Mouse (Mus musculus): Measurements from ENCODE around the gene Gm21970. TPM values are rescaled to one million over a fixed set of nuclear protein-coding genes. Genes with fewer than 3 reads are reported as not detected.
A peak's percentile ranks its signal among the peaks of the same experiment; 100 is the strongest.

Gene Gm21970
- polyA plus RNA-seq (2016; fragmentation: Nextera tagmentation; extraction: Ambion mirVana), result not detected in 2 replicates

DNA sequence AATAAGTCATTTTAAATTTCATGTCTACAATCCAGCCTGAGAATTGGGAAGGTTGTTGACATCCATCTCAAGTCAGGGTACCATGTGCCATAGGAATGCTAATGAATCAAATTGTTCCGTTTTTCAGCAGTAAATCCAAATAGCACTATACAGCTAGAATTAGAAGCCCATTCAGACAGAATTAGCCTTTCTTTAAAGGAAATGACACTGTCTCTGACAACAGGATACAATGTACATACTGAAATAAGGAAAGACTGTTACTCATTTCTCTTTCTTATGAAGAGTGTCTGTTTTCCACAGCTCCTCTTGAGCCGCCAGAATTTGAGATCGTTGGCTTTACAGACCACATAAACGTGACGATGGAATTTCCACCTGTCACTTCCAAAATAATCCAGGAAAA lies at the start of gene Gm21970:
Gene Gm21970 (plus strand): TSS at position 301 of the 400 bp plus-strand sequence.
- Histone ChIP-seq H3K27me3 (ENCODE audit: poor library complexity, severe bottlenecking) (no peaks in the 10 kb centered on the region), H3K4me3 (no peak within 1 kb of the TSS), H3K36me3 (replicated peaks) (peaks cover 87% of the 10 kb centered on the region), H3K27ac (no peak within 1 kb of the TSS), H3K4me1 (peaks cover 4% of the 10 kb centered on the region; the same call in 1 of the 2 replicates), H3K9me3 (peaks cover 10% of the 10 kb centered on the region; the same call in 1 of the 2 replicates)
- WGBS, result 93% methylated on average over 5 of the region's 5 CpGs
- DNase-seq (ENCODE audit: extremely low spot score, low spot score), result no peak

DNA sequence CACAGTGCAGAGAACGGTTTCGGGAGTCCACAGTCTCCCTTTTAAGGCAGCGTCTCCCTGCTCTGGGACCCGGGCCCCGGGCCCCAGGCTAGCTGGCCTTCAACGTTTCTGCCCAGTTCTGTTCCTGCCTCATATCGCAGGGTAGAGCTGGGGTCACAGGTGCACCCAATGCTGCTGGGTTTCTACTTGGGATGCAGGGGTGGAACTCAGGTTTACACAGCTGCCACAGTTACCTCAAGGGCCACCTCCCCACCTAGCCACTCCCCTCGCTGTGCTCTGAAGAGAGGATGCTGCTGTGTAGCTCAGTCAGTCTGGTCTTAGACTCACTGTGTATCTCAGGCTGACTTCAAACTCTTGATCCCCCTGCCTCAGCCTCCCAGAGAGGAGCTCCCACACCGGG lies 45.0 kb upstream of the Gm21970 start:
- 80% methylated on average over 9 of the region's 9 CpGs for WGBS
- Histone ChIP-seq H3K27ac (no peak overlapping the region), H3K36me3 (replicated peaks) (no peaks in the 10 kb centered on the region), H3K9me3 (no peaks in the 10 kb centered on the region), H3K4me3 (no peak overlapping the region), H3K4me1 (peaks cover 23% of the 10 kb centered on the region), H3K27me3 (ENCODE audit: poor library complexity, severe bottlenecking) (peaks cover 66% of the 10 kb centered on the region)
- no peak for DNase-seq (ENCODE audit: extremely low spot score, low spot score)

DNA sequence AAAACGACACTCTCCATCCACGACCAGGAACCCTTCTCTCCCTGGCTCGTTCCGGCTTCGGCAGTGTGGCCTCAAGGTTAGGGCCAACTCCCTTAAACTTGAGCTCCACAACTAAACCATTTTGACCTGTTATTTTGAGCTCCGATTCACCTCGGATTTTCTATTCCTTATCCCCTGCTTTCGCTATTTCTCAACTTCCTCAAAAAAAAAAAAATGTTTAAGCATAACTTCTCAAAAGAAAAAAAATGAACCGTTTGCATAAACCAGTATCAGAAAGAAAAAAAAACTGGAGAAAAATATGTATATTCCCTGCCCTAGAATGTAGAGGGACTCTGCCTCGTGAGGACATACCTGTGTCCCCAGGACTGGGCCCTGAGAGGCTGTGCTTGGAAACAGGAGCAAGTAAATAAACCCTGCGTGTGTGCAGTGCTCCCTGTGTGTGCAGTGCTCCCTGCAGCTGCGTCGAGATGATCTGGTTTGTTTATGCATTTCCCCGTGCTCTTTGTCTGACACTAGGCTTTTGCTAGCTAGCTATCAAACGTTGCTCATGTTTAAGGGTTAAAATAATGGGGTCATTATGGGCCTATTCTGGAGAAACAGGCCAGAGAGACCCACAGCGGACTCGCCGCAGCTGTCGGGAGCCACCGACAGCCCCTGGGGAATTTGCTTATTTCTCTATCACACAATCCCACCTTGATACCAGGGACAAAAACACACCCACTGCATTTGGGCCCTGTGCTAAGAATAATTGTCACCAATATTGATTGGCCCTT lies 43.8 kb upstream of the Gm21970 start:
- DNase-seq (ENCODE audit: extremely low spot score, low spot score), result no peak
- Histone ChIP-seq H3K4me1 (peaks cover 25% of the 10 kb centered on the region), H3K9me3 (no peaks in the 10 kb centered on the region), H3K4me3 (no peak overlapping the region), H3K27me3 (ENCODE audit: poor library complexity, severe bottlenecking) (peaks cover 76% of the 10 kb centered on the region), H3K27ac (no peak overlapping the region), H3K36me3 (replicated peaks) (no peaks in the 10 kb centered on the region)
- 77% methylated on average over 20 of the region's 20 CpGs for WGBS

DNA sequence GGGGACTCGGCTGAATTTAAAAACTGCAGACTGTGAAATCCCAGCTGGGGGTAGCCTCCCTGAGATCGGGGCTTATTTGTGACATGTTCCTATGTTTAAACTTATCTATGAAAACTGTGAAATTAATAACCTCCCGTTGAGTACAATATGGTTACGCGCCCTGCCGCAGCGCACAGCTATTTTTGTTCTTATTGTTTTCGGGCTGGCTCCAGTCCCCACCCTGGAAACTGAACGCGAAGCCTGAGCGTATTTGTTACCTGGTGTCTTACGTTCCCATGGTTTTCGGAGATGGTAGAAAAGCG lies 43.3 kb upstream of the Gm21970 start:
- peaks cover 81% of the 10 kb centered on the region for H3K27me3 ChIP-seq (ENCODE audit: poor library complexity, severe bottlenecking)
- H3K27ac ChIP-seq, result peak overlapping the region; percentile 26; the same call in 1 of the 2 replicates
- whole genome bisulfite sequencing, result 76% methylated on average over 14 of the region's 14 CpGs
- H3K4me1 ChIP-seq, result peaks cover 25% of the 10 kb centered on the region
- H3K9me3 ChIP-seq, result no peaks in the 10 kb centered on the region
- no peaks in the 10 kb centered on the region for H3K36me3 ChIP-seq (replicated peaks)
- no peak overlapping the region for H3K4me3 ChIP-seq
- DNase-seq (ENCODE audit: extremely low spot score, low spot score), result no peak

DNA sequence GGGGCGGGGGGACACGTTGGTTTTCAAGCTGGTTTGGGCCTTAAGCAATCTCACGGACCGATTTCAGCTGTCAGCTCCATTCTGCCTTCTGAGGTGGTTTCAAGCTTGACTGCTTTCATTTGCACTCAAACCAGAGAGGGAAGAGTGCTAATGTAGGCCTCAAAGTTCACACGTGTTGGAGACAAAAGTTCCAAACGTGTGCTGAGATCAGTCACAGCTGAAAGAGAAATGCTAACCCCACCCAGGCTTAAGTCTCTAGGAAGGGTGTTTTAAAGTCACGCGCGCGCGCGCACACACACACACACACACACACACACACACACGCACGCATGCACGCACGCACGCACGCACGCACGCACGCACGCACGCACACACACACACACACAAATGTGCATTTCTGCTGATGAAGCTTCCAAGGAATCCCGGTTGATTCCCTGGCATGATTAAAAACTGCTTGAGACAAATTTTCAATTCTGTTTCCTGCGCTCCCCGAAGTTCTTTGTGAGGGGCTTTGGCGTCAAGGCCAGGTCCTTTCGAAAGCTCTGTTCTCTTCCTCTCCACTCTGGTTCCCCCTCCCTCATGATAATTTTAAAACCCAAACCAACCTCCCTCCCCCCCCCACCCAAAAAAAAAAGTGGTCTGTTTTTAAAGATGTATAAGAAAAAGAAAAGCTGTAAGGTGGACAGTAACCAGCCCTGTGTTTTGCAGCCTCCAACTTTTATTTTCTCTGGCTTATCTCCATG lies 42.8 kb upstream of the Gm21970 start:
- Histone ChIP-seq H3K4me3 (no peak overlapping the region), H3K27ac (peak overlapping the region; percentile 26; the same call in 1 of the 2 replicates), H3K9me3 (no peaks in the 10 kb centered on the region), H3K27me3 (ENCODE audit: poor library complexity, severe bottlenecking) (peaks cover 86% of the 10 kb centered on the region), H3K36me3 (replicated peaks) (no peaks in the 10 kb centered on the region), H3K4me1 (peaks cover 25% of the 10 kb centered on the region)
- WGBS, result 74% methylated on average over 28 of the region's 28 CpGs
- DNase-seq (ENCODE audit: extremely low spot score, low spot score), result no peak

DNA sequence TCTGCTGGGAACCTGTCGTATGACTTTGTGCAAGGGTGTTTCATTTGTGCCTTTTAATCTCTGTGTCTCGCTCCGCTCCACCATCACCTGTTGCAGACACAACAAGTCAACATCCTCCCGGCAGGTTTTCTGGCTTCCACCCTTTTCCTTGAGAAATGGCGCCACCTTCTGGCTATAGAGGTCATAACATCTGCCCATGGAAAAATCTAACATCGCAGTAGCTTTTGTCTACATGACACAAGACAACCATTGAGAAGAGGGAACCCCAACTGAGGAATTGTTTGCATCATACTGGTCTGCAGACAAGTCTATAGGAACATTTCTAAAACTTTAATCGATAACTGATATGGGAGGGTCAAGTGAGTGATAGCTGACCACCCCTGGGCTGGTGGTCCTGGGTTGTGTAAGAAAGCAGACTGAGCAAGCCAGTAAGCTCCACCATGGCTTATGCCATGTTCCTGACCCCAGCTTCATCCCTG lies 39.4 kb upstream of the Gm21970 start:
- peaks cover 83% of the 10 kb centered on the region for H3K27me3 ChIP-seq (ENCODE audit: poor library complexity, severe bottlenecking)
- H3K27ac ChIP-seq, result no peak overlapping the region
- WGBS, result 7% methylated on average over 7 of the region's 7 CpGs

DNA sequence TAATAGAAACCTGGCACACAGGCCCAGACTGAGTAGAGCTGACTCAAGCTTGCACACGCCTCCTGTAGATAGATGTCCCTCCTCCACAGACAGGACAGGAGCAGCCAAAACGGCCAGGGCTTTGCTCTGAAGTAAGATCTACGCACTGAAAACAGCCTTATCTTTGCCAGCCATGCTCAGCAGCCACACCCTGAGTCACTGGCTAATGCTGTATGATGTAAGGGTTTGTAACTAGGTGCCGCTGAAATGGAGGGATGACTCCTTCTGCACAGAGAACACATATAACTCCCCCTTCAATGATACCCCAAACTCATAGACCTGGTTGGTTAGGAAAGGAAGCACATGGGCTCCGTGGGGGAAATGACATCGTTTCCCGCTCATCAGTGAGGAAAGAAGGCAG lies 38.8 kb upstream of the Gm21970 start:
- Histone ChIP-seq H3K4me3 (no peak overlapping the region), H3K9me3 (no peaks in the 10 kb centered on the region), H3K27ac (no peak overlapping the region), H3K4me1 (peaks cover 29% of the 10 kb centered on the region), H3K36me3 (replicated peaks) (no peaks in the 10 kb centered on the region), H3K27me3 (ENCODE audit: poor library complexity, severe bottlenecking) (peaks cover 78% of the 10 kb centered on the region)
- 76% methylated on average over 7 of the region's 7 CpGs for WGBS
- DNase-seq (ENCODE audit: extremely low spot score, low spot score), result no peak

More for the DNA sequence above, 39.4 kb upstream of the Gm21970 start:
- no peaks in the 10 kb centered on the region for H3K36me3 ChIP-seq (replicated peaks)
- no peaks in the 10 kb centered on the region for H3K9me3 ChIP-seq
- peak; percentile 86 for DNase-seq (ENCODE audit: extremely low spot score, low spot score)
- H3K4me3 ChIP-seq, result no peak overlapping the region
- peaks cover 28% of the 10 kb centered on the region for H3K4me1 ChIP-seq

DNA sequence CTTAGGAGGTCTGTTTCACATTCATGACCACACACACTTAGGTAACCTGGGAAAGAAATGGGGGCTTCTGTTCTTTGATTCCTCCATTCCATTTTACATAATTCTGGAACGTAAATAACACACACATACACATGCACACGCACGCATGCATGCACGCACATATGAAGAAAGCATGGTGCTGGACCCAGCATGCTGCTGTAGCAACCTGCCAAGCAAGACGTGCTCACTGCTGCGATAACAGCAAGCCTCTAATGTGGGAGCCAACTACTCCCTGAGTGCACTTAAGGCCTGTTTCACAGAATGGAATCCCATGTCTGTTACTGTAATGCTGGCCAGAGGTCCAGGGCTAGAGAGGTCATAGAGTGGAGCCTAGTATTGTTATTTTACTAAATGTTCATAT lies 38.3 kb upstream of the Gm21970 start:
- WGBS, result 85% methylated on average over 6 of the region's 6 CpGs
- DNase-seq (ENCODE audit: extremely low spot score, low spot score), result no peak
- H3K4me3 ChIP-seq, result no peak overlapping the region
- H3K9me3 ChIP-seq, result no peaks in the 10 kb centered on the region
- H3K4me1 ChIP-seq, result peaks cover 25% of the 10 kb centered on the region
- no peak overlapping the region for H3K27ac ChIP-seq
- H3K27me3 ChIP-seq (ENCODE audit: poor library complexity, severe bottlenecking), result peaks cover 76% of the 10 kb centered on the region
- no peaks in the 10 kb centered on the region for H3K36me3 ChIP-seq (replicated peaks)

DNA sequence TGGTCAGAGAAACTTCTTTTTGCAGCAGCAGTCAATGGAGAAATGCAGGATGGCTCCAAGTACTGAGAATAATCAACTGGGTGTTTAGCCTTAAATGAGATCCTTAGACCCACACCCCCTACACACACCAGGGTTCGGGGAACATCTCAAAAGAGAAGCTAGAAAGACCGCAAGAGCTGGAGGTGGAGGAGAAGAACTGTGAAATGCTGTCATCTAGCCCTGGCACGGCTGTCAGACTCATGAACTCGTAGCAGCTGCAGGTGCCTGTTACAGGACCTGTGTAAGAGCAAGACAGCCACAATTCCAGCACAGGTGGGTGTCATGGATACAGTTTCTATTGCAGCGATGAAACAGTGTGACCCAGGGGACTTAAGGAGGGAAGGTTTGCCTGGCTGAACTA lies 37.9 kb upstream of the Gm21970 start:
- peaks cover 20% of the 10 kb centered on the region for H3K4me1 ChIP-seq
- no peak overlapping the region for H3K27ac ChIP-seq
- H3K27me3 ChIP-seq (ENCODE audit: poor library complexity, severe bottlenecking), result peaks cover 71% of the 10 kb centered on the region
- no peaks in the 10 kb centered on the region for H3K9me3 ChIP-seq
- 83% methylated on average over 5 of the region's 5 CpGs for WGBS
- H3K36me3 ChIP-seq (replicated peaks), result no peaks in the 10 kb centered on the region
- no peak for DNase-seq (ENCODE audit: extremely low spot score, low spot score)
- H3K4me3 ChIP-seq, result no peak overlapping the region

DNA sequence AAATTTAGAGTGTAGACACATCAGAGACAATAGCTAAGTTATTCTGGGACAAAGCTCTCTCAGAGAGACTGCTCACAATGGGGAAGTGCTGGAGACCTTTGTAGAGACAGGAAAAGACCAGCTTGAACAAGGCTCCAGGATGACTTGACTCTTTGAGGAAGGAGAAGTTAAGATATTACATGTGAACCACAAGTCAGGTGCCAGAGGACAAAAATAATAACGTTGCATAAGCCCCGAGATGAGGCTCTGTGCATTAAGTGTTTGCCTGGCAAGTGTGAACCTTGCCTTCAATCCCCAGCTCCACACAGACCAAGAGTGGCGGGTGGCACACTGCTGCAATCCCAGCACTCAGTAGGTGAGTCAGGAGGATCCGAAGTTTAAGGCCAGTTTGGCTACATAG lies 36.9 kb upstream of the Gm21970 start:
- 72% methylated on average over 4 of the region's 4 CpGs for WGBS

DNA sequence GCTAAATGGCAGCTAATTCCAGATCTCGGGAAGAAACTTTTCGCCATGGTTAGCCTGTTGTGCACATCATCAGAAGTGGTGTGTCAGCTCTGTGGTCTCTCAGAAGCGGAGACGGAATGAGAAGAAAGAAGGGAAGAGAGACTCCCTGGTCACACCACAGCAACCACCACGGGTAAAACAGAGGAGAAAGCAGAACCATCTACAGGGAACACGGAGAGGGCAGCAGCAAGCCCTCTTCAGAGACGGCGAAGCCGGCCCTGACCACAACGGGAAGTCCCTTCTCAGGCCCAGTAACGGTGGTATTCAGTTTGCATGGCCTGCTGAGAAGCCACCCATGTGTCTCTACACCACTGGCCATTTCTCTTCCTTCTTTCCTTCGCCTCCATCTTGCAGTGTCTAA lies 36.4 kb upstream of the Gm21970 start:
- 77% methylated on average over 12 of the region's 12 CpGs for WGBS
- H3K27me3 ChIP-seq (ENCODE audit: poor library complexity, severe bottlenecking), result peaks cover 57% of the 10 kb centered on the region

More for the DNA sequence above, 36.9 kb upstream of the Gm21970 start:
- Histone ChIP-seq H3K4me1 (peaks cover 16% of the 10 kb centered on the region), H3K27me3 (ENCODE audit: poor library complexity, severe bottlenecking) (peaks cover 62% of the 10 kb centered on the region), H3K36me3 (replicated peaks) (no peaks in the 10 kb centered on the region), H3K4me3 (no peak overlapping the region), H3K9me3 (no peaks in the 10 kb centered on the region), H3K27ac (no peak overlapping the region)
- no peak for DNase-seq (ENCODE audit: extremely low spot score, low spot score)

DNA sequence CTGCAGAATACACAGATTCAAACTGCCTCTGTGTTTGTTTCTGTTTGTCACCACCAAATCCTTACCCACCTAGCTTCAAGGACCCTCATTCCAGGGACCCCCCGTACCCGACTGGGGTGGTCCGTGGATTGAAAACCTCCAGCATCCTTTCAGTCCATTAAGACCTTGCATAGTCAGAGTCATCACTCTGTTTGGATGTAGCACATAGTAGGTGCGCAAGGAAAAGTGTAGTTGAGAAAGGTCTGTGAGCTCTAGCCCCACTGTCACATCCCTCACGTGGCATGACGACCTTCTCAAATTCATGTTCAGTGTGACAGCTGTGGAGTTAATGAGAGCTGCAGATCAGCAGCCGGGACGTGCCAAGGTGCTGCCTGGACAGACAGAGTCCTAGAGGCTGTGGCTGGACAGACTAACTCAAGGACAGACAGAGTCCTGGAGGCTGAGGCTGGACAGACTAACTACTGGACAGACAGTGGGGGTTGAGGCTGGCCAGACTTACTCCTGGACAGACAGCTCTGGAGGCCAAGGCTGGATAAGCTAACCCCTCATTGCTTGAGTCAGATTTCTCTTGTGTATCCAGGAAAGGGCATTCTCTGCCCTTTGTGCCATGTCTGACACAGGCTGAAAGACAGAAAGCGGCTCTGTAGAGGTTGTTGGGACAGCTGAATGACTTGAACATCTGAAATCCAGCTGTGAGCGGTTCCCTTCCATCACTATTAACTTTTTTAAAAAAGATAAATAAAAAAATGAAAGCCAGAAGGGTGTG lies 34.6 kb upstream of the Gm21970 start:
- Histone ChIP-seq H3K9me3 (no peaks in the 10 kb centered on the region), H3K36me3 (replicated peaks) (no peaks in the 10 kb centered on the region), H3K27me3 (ENCODE audit: poor library complexity, severe bottlenecking) (peaks cover 39% of the 10 kb centered on the region), H3K4me3 (no peak overlapping the region), H3K27ac (no peak overlapping the region), H3K4me1 (0 out of 2 replicates have a peak, but pooled peaks cover 9% of the 10 kb centered on the region)
- DNase-seq (ENCODE audit: extremely low spot score, low spot score), result no peak
- WGBS, result 83% methylated on average over 10 of the region's 10 CpGs

More for the DNA sequence above, 36.4 kb upstream of the Gm21970 start:
- no peaks in the 10 kb centered on the region for H3K36me3 ChIP-seq (replicated peaks)
- H3K4me1 ChIP-seq, result peaks cover 16% of the 10 kb centered on the region
- no peaks in the 10 kb centered on the region for H3K9me3 ChIP-seq
- H3K27ac ChIP-seq, result no peak overlapping the region
- no peak for DNase-seq (ENCODE audit: extremely low spot score, low spot score)
- H3K4me3 ChIP-seq, result no peak overlapping the region

Measured in forebrain, embryonic 10.5 days (tissue).